19 mouse cellular contexts compared by ENCODE assay signal in genomic region chr11:51431287-51431686, GRCm38 (mm10).
DNase-seq lines count a peak whose midpoint lies in the region; ATAC-seq lines count a peak whose summit lies in the region.
"Had no signal": no experiment of that assay in that cellular context is flagged by ENCODE, and none has a peak within 500 bp of the region (broad histone marks: within the 10 kb centered on the region; RNA-seq: fewer than 3 reads in every experiment).

No protein-coding gene starts in this region.

- 83% methylated on average over 3 of the region's 3 CpGs for WGBS in midbrain, embryonic 10.5 days
- 84% methylated on average over 3 of the region's 3 CpGs for WGBS in midbrain, embryonic 13.5 days
- WGBS in lung, embryonic 15.5 days, result 61% methylated on average over 3 of the region's 3 CpGs

- H3K9ac ChIP-seq in midbrain, embryonic 13.5 days (replicated peaks), result no peak overlapping the region
- no peak overlapping the region for H3K9ac ChIP-seq in lung, embryonic 15.5 days
- H3K9ac ChIP-seq: forebrain, embryonic 15.5 days; heart, embryonic 12.5 days; liver, embryonic 13.5 days; midbrain, embryonic 12.5 days; neural tube, embryonic 13.5 days had no signal

- no peaks in the 10 kb centered on the region for H3K36me3 ChIP-seq in midbrain, embryonic 10.5 days
- no peaks in the 10 kb centered on the region for H3K36me3 ChIP-seq in midbrain, embryonic 13.5 days
- no peaks in the 10 kb centered on the region for H3K36me3 ChIP-seq in lung, embryonic 15.5 days
- H3K36me3 ChIP-seq: forebrain, embryonic 15.5 days; heart, embryonic 12.5 days; liver, embryonic 13.5 days; midbrain, embryonic 12.5 days; neural tube, embryonic 13.5 days had no signal

- no peak overlapping the region for H3K4me2 ChIP-seq in midbrain, embryonic 13.5 days (replicated peaks)
- H3K4me2 ChIP-seq in lung, embryonic 15.5 days, result no peak overlapping the region
- H3K4me2 ChIP-seq: forebrain, embryonic 15.5 days; heart, embryonic 12.5 days; midbrain, embryonic 12.5 days; neural tube, embryonic 13.5 days had no signal

- intact Hi-C loops in left cerebral cortex, postnatal 4 days (cut with DNase I), result no loop called here

- H3K27ac ChIP-seq in midbrain, embryonic 10.5 days (replicated peaks), result 0 out of 2 replicates have a peak overlapping the region, but pooled peaks have one; percentile 17
- no peak overlapping the region for H3K27ac ChIP-seq in midbrain, embryonic 13.5 days
- no peak overlapping the region for H3K27ac ChIP-seq in lung, embryonic 15.5 days
- H3K27ac ChIP-seq: forebrain, embryonic 15.5 days; midbrain, embryonic 12.5 days; neural tube, embryonic 13.5 days had no signal

- DNase-seq in midbrain, embryonic 10.5 days (ENCODE audit: low spot score), result no peak
- DNase-seq in adrenal gland, postnatal 14 days, result peak; percentile 39
- peak; percentile 24 to 49 for DNase-seq in lung, postnatal 4 days
- no peak for DNase-seq in left cerebral cortex, postnatal 4 days
- DNase-seq in cerebellum, adult 11-12 months, result no peak
- DNase-seq: cerebellum, adult 9-11 months; gastrocnemius, postnatal 14 days; heart, adult 11 months; heart, postnatal 10 days; kidney, adult 18-20 months; liver, embryonic 13.5 days; thymus, adult 2 months; thymus, postnatal 4 days had no signal

- peaks cover 23% of the 10 kb centered on the region for H3K4me1 ChIP-seq in midbrain, embryonic 10.5 days
- H3K4me1 ChIP-seq in midbrain, embryonic 13.5 days (replicated peaks), result peaks cover 4% of the 10 kb centered on the region; the same call in 1 of the 2 replicates
- peaks cover 29% of the 10 kb centered on the region for H3K4me1 ChIP-seq in lung, embryonic 15.5 days
- H3K4me1 ChIP-seq: neural tube, embryonic 13.5 days had no signal

- no peak for ATAC-seq in midbrain, embryonic 13.5 days
- ATAC-seq in lung, embryonic 15.5 days (ENCODE audit: borderline replicate concordance, extremely low read depth, low FRiP score, low TSS enrichment), result peak; percentile 73; the same call in 1 of the 2 replicates
- ATAC-seq: forebrain, embryonic 15.5 days had no signal

- 0 out of 2 replicates have a peak, but pooled peaks cover 7% of the 10 kb centered on the region for H3K9me3 ChIP-seq in midbrain, embryonic 10.5 days (replicated peaks)
- no peaks in the 10 kb centered on the region for H3K9me3 ChIP-seq in midbrain, embryonic 13.5 days
- no peaks in the 10 kb centered on the region for H3K9me3 ChIP-seq in lung, embryonic 15.5 days
- H3K9me3 ChIP-seq: forebrain, embryonic 15.5 days; midbrain, embryonic 12.5 days; neural tube, embryonic 13.5 days had no signal

- no peak overlapping the region for H3K4me3 ChIP-seq in midbrain, embryonic 10.5 days
- H3K4me3 ChIP-seq in midbrain, embryonic 13.5 days (replicated peaks), result no peak overlapping the region
- no peak overlapping the region for H3K4me3 ChIP-seq in lung, embryonic 15.5 days
- H3K4me3 ChIP-seq: forebrain, embryonic 15.5 days; heart, embryonic 12.5 days; liver, embryonic 13.5 days; midbrain, embryonic 12.5 days; neural tube, embryonic 13.5 days had no signal

- no peaks in the 10 kb centered on the region for H3K27me3 ChIP-seq in midbrain, embryonic 10.5 days (ENCODE audit: low read depth, poor library complexity, severe bottlenecking)
- H3K27me3 ChIP-seq in midbrain, embryonic 13.5 days, result no peaks in the 10 kb centered on the region
- H3K27me3 ChIP-seq in lung, embryonic 15.5 days, result no peaks in the 10 kb centered on the region
- H3K27me3 ChIP-seq: forebrain, embryonic 15.5 days; midbrain, embryonic 12.5 days; neural tube, embryonic 13.5 days had no signal

Comparison
In these comparisons a context has a peak if more than half of its experiments do, and no peak if none do; other contexts are left out.
1. DNase-seq: peak in adrenal gland, postnatal 14 days (single experiment) and lung, postnatal 4 days (2 of 2); none in midbrain, embryonic 10.5 days (single experiment), left cerebral cortex, postnatal 4 days (single experiment) and cerebellum, adult 11-12 months (single experiment).